Mouse (Mus musculus) central nervous system, embryonic 11.5 days (tissue): Measurements from ENCODE around the gene Olfr549. TPM values are rescaled to one million over a fixed set of nuclear protein-coding genes. Genes with fewer than 3 reads are reported as not detected.

Source experiments
- polyA plus RNA-seq: library from polyadenylated mRNA; depleted of rRNA; stranded (reverse); fragments of >200 nt; gene quantifications from 2 replicates; pipeline ENCODE4 v1.2.3, GENCODE M21; 2012; rRNA removed

Gene Olfr549
- not detected in 2 replicates for polyA plus RNA-seq

GRCm38 (mm10) chr7:102549570-102549969 lies at the start of gene Olfr549:
Gene Olfr549 (plus strand): TSS chr7:102549870.

GRCm38 (mm10) chr7:102534449-102534848 lies 15.2 kb upstream of the Olfr549 start, which contains the start of gene Olfr547:
Gene Olfr547 (plus strand): TSS chr7:102534749.

GRCm38 (mm10) chr7:102540596-102540995 lies 9.1 kb upstream of the Olfr549 start, which contains the start of gene Olfr548-ps1:
Gene Olfr548-ps1 (plus strand): TSS chr7:102540896.

GRCm38 (mm10) chr7:102564999-102565997 lies 15.6 kb downstream of the Olfr549 start, which contains the start of gene Trim21:
Gene Trim21 (minus strand): TSS chr7:102565486.

DNA sequence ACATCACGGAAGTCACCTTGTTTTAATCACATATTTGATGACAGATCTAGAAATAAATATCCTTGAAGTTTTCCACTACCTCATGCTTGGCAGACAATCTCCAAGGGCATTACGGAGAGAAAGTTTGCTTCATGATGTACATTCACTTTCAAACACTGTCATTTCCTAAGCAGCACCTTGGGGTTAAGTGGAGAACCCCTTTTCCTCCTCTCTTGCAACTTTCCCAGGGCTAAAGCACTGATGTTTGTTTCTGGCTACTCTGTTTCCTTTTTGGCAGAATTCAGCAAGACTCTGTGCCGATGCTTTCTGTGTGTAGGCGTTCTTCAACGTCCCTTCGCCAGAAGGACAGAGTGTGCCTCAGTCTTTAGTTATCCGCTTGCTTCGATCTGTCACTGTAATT lies 21.5 kb downstream of the Olfr549 start, which contains the start of gene Olfr550:
Olfr550 (plus strand) TSS at position 301 of the 400 bp plus-strand sequence.

GRCm38 (mm10) chr7:102591786-102592185 lies 42.1 kb downstream of the Olfr549 start, which contains the start of gene Olfr551:
Gene Olfr551 (minus strand): TSS chr7:102591886.

GRCm38 (mm10) chr7:102597378-102598031 lies 47.8 kb downstream of the Olfr549 start, which contains the start of gene Olfr552:
Gene Olfr552 (plus strand): TSS chr7:102597770.

Other genes with a start within 250 kb of the Olfr549 start
- gene Rrm1, start 108.2 kb upstream of the Olfr549 start, polyA plus RNA-seq, result 159 and 361 TPM in 2 replicates
- not detected in 2 replicates for gene Olfr543, start 68.2 kb upstream of the Olfr549 start, polyA plus RNA-seq
- not detected in 2 replicates for gene Olfr544, start 61.6 kb upstream of the Olfr549 start, polyA plus RNA-seq
- not detected in 2 replicates for gene Olfr545, start 50.3 kb upstream of the Olfr549 start, polyA plus RNA-seq
- gene Olfr547, start 15.1 kb upstream of the Olfr549 start, polyA plus RNA-seq, result not detected in 2 replicates
- gene Olfr548-ps1, start 9.0 kb upstream of the Olfr549 start, polyA plus RNA-seq, result 0.01 TPM in 1 of 2 replicates, not detected in the other
- 4.2 and 5.1 TPM in 2 replicates for gene Trim21, start 15.6 kb downstream of the Olfr549 start, polyA plus RNA-seq
- not detected in 2 replicates for gene Olfr550, start 21.6 kb downstream of the Olfr549 start, polyA plus RNA-seq
- gene Olfr551, start 42.0 kb downstream of the Olfr549 start, polyA plus RNA-seq, result not detected in 2 replicates
- not detected in 2 replicates for gene Olfr552, start 47.9 kb downstream of the Olfr549 start, polyA plus RNA-seq
- gene Olfr553, start 68.3 kb downstream of the Olfr549 start, polyA plus RNA-seq, result not detected in 2 replicates
- gene Olfr554, start 88.6 kb downstream of the Olfr549 start, polyA plus RNA-seq, result not detected in 2 replicates
- gene Olfr555, start 109.0 kb downstream of the Olfr549 start, polyA plus RNA-seq, result not detected in 2 replicates
- gene Olfr556, start 115.0 kb downstream of the Olfr549 start, polyA plus RNA-seq, result not detected in 2 replicates
- gene Trim68, start 137.5 kb downstream of the Olfr549 start, polyA plus RNA-seq, result 20.2 and 24.8 TPM in 2 replicates
- gene Olfr557, start 146.0 kb downstream of the Olfr549 start, polyA plus RNA-seq, result 0.06 TPM in 1 of 2 replicates, not detected in the other
- gene Olfr558, start 152.3 kb downstream of the Olfr549 start, polyA plus RNA-seq, result 0.04 and 0.21 TPM in 2 replicates
- gene Olfr33, start 169.2 kb downstream of the Olfr549 start, polyA plus RNA-seq, result not detected in 2 replicates
- gene Olfr559, start 177.6 kb downstream of the Olfr549 start, polyA plus RNA-seq, result not detected in 2 replicates
- not detected in 2 replicates for gene Olfr560, start 209.5 kb downstream of the Olfr549 start, polyA plus RNA-seq
- gene Olfr78, start 209.6 kb downstream of the Olfr549 start, polyA plus RNA-seq, result 0.06 and 0.15 TPM in 2 replicates
- 0.05 TPM in 1 of 2 replicates, not detected in the other for gene Olfr561, start 221.4 kb downstream of the Olfr549 start, polyA plus RNA-seq